Mouse (Mus musculus) midbrain, embryonic 13.5 days (tissue): ENCODE measurements around the gene Zbtb16. TPM values are rescaled to one million over a fixed set of nuclear protein-coding genes. Genes with fewer than 3 reads are reported as not detected.

ENCODE experiments used
- ATAC-seq: fragments of 200-750 bp; cut with Nextera tagmentation; 2 replicates; pipeline ENCODE4 v1.8.0; 2017; ENCODE audit warnings: mild to moderate bottlenecking, moderate TSS enrichment, moderate library complexity
- H3K27ac ChIP-seq: fragments of 300-500 bp; sonication (generic); 2 replicates; pipeline ENCODE4 v1.5.1; 2015; ENCODE audit warnings: inconsistent platforms, mild to moderate bottlenecking, moderate library complexity
- H3K27me3 ChIP-seq: fragments of 300-500 bp; sonication (generic); 2 replicates; pipeline ENCODE4 v1.6.1; 2015; ENCODE audit warnings: mild to moderate bottlenecking, inconsistent platforms
- H3K36me3 ChIP-seq: fragments of 300-500 bp; sonication (generic); 2 replicates; pipeline ENCODE4 v1.6.1; 2015; ENCODE audit warnings: mild to moderate bottlenecking, inconsistent platforms
- H3K4me1 ChIP-seq: fragments of 300-500 bp; sonication (generic); replicated peaks from 2 replicates; pipeline ENCODE4 v1.6.1; 2015; ENCODE audit warnings: inconsistent platforms
- H3K4me2 ChIP-seq: fragments of 300-500 bp; sonication (generic); replicated peaks from 2 replicates; pipeline ENCODE4 v1.6.1; 2015; ENCODE audit warnings: moderate library complexity, mild to moderate bottlenecking, inconsistent platforms
- H3K4me3 ChIP-seq: fragments of 300-500 bp; sonication (generic); replicated peaks from 2 replicates; pipeline ENCODE4 v1.5.1; 2015; ENCODE audit warnings: mild to moderate bottlenecking, inconsistent platforms
- H3K9ac ChIP-seq: fragments of 300-500 bp; sonication (generic); replicated peaks from 2 replicates; pipeline ENCODE4 v1.6.1; 2015; ENCODE audit warnings: mild to moderate bottlenecking, inconsistent platforms
- H3K9me3 ChIP-seq: fragments of 300-500 bp; sonication (generic); 2 replicates; pipeline ENCODE4 v1.6.1; 2016; ENCODE audit warnings: mild to moderate bottlenecking, inconsistent platforms
- WGBS: fragments of 180-500 bp; shearing (Covaris S2); methylation state at CpG from one replicate; pipeline ENCODE4 v1.1.7; 2015; 5-methylcytosine and 5-hydroxymethylcytosine counted together
- polyA plus RNA-seq: library from polyadenylated mRNA; unstranded; fragments of >200 nt; fragmentation: Nextera tagmentation; extraction: Ambion mirVana; gene quantifications from 2 replicates; pipeline ENCODE4 v1.2.1, GENCODE M21; 2015

Gene Zbtb16
- polyA plus RNA-seq: 6.8 and 7.2 TPM in 2 replicates

DNA sequence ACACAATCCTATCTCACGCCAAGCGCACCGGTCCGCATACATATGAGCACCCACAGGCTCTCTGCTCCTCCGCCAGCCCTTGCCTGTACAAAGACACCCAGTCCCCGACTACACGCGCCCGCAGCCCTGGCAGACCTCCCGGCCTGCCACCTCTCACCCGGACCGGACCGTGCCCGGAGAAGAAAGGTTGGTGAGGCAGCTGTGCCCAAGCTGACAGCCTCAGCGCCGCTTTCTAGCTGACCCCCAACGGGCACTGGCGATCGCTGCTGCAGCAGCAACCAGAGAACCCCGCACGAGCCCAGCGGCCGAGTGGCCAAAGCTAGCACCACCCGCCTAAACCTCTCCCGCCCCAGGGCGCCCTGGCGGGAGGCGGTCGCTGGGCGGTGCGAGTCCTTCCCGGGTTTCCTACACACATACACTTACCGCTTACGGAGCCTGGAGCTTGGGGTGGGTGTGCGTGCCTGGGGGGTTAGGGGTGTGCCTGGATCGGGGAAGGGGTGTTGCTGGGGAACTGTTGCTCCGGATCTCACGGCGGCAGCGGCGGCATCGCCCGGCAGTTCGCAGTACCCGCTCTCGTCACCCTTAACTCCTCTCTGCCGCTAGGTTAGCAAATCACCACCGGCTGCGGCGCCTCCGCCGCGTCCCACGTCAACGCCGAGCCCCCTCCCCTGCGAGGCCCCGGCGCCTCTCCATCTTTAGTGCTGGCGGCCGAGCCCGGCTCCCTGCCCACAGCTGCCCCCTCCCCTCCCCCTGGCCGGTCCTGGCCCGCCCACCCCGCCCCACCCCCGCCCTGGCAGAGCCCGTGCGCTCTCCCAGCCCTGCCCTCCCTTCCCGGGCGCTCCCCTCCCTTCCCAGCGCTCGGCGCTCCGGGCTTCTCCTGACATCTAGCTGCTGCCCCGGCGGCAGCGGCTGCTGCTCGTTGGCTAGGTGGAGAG, at the start of gene Zbtb16:
Gene Zbtb16 (minus strand): TSS at position 592 of the 935 bp plus-strand sequence.
- WGBS: under 1% methylated on average over 68 of the region's 78 CpGs

DNA sequence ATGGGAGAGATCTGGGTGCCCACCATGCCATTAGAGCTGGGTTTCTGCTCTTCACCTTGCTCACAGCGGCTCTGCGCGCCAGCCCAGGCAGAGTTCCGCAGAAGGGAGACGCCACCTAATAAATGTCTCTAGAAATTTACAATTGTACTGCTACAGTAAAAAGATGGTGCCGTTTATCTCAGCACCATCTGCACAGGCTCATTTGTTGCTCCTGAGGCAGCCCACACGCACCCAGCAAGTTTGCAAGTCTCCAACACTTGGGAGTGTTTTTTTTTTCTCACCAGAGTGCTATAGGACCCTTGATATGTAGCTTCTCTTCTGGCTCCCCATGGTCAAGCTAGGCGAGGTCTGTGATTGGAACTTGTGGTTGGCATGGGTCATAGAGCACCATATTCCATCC, 36.9 kb upstream of the Zbtb16 start:
- no peak for ATAC-seq
- H3K36me3 ChIP-seq: no peaks in the 10 kb centered on the region
- no peaks in the 10 kb centered on the region for H3K9me3 ChIP-seq
- no peak overlapping the region for H3K9ac ChIP-seq
- H3K4me3 ChIP-seq: no peak overlapping the region
- no peak overlapping the region for H3K27ac ChIP-seq
- 91% methylated on average over 8 of the region's 8 CpGs for WGBS
- H3K4me1 ChIP-seq: no peaks in the 10 kb centered on the region
- H3K4me2 ChIP-seq: no peak overlapping the region
- 0 out of 2 replicates have a peak, but pooled peaks cover 3% of the 10 kb centered on the region for H3K27me3 ChIP-seq

More for the DNA sequence above, at the start of gene Zbtb16:
- Histone ChIP-seq H3K4me2 (peak within 1 kb of the TSS; percentile 99), H3K27ac (peak within 1 kb of the TSS; percentile 72), H3K27me3 (peaks cover 41% of the 10 kb centered on the region), H3K36me3 (0 out of 2 replicates have a peak, but pooled peaks cover 7% of the 10 kb centered on the region), H3K9me3 (no peaks in the 10 kb centered on the region), H3K4me3 (peak within 1 kb of the TSS; percentile 77), H3K4me1 (peaks cover 42% of the 10 kb centered on the region), H3K9ac (peak within 1 kb of the TSS; percentile 83)
- peak; percentile 89 for ATAC-seq

DNA sequence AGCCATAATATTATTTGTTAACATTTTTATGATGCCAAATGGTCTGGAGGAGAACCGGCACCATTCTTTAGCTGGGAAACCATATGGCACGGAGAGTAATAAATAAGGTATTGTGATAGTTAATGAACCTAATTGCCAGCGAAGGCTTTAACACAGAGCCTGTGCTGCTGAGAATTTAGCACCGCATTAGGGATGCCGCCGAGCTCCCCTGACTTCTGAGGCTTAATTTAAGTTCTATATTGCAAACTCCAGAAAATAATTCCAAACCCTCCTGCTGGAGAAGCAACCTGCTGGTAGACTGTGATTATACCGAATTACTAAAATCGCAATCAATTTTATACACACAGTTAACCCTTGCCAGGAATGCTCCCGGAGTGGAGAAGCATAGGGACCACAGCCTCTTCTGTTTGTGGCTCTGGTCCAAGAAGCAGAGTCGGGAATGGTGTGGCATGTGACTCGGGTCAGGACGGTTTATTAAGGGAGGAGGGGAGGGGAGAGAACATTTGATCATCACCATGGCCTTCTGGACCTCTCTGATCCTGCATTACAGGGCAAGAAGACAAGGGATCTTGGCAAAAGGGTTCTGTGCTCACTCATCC, 30.6 kb upstream of the Zbtb16 start:
- 65% methylated on average over 12 of the region's 12 CpGs for WGBS

DNA sequence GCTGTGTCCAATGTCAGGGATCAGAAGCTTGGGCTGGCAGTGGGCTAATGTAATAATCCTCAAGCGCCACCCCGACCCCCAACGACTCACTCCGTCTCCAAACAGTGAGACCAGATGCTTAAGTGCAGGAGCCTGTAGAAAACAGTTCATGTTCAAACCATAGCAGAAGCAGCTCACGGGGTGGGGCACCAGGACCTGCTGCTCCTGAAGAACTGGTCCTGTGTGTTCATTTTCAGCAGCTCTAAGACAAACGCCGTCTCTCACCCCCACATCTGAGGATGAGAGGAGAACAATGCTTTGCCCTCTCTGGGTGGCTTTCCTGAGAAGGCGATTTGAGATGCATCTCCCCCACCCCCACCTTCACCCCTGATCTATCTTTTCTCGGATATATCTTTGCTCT, 29.2 kb upstream of the Zbtb16 start:
- WGBS: 39% methylated on average over 9 of the region's 9 CpGs
- no peak for ATAC-seq

More for the DNA sequence above, 30.6 kb upstream of the Zbtb16 start:
- no peak overlapping the region for H3K27ac ChIP-seq
- H3K9me3 ChIP-seq: no peaks in the 10 kb centered on the region
- H3K36me3 ChIP-seq: no peaks in the 10 kb centered on the region
- ATAC-seq: no peak
- H3K9ac ChIP-seq: no peak overlapping the region
- H3K27me3 ChIP-seq: 0 out of 2 replicates have a peak, but pooled peaks cover 5% of the 10 kb centered on the region
- H3K4me2 ChIP-seq: no peak overlapping the region
- peaks cover 7% of the 10 kb centered on the region; the same call in 1 of the 2 replicates for H3K4me1 ChIP-seq
- no peak overlapping the region for H3K4me3 ChIP-seq

GRCm38 (mm10) chr9:48861481-48861880, 25.5 kb upstream of the Zbtb16 start:
- Histone ChIP-seq H3K4me2 (no peak overlapping the region), H3K27me3 (no peaks in the 10 kb centered on the region), H3K9me3 (no peaks in the 10 kb centered on the region), H3K9ac (no peak overlapping the region), H3K4me3 (no peak overlapping the region), H3K27ac (no peak overlapping the region), H3K4me1 (peaks cover 10% of the 10 kb centered on the region), H3K36me3 (no peaks in the 10 kb centered on the region)
- ATAC-seq: no peak
- 90% methylated on average over 10 of the region's 10 CpGs for WGBS

More for the DNA sequence above, 29.2 kb upstream of the Zbtb16 start:
- Histone ChIP-seq H3K27ac (no peak overlapping the region), H3K9ac (no peak overlapping the region), H3K4me1 (peaks cover 12% of the 10 kb centered on the region), H3K36me3 (no peaks in the 10 kb centered on the region), H3K27me3 (0 out of 2 replicates have a peak, but pooled peaks cover 5% of the 10 kb centered on the region), H3K4me2 (no peak overlapping the region), H3K9me3 (no peaks in the 10 kb centered on the region), H3K4me3 (no peak overlapping the region)

DNA sequence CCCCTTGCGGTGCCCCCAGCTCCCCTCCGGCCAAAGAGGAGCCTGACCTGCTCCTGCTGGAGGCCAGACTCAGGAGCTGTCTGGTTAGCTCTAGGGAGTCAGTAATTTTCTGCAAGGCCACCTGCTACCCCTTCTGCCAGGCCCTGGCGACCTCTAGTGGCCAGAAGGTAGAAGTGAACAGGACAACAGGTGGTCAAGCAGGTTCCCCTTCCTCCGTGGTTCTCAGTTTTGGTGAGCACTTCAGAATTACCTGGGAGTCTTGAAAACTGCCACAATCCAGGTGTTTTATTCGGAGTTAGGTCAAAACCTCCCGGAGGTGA, 24.5 kb upstream of the Zbtb16 start:
- peak; percentile 73 for ATAC-seq
- Histone ChIP-seq H3K27me3 (no peaks in the 10 kb centered on the region), H3K4me3 (no peak overlapping the region), H3K4me1 (peaks cover 10% of the 10 kb centered on the region), H3K36me3 (no peaks in the 10 kb centered on the region), H3K4me2 (no peak overlapping the region), H3K27ac (no peak overlapping the region), H3K9ac (no peak overlapping the region), H3K9me3 (no peaks in the 10 kb centered on the region)
- WGBS: 2% methylated on average over 6 of the region's 6 CpGs

GRCm38 (mm10) chr9:48859828-48860525, 24.0 kb upstream of the Zbtb16 start:
- 19% methylated on average over 10 of the region's 10 CpGs for WGBS
- Histone ChIP-seq H3K4me2 (no peak overlapping the region), H3K9me3 (no peaks in the 10 kb centered on the region), H3K4me1 (peaks cover 10% of the 10 kb centered on the region), H3K27me3 (no peaks in the 10 kb centered on the region), H3K4me3 (no peak overlapping the region), H3K36me3 (no peaks in the 10 kb centered on the region), H3K27ac (no peak overlapping the region), H3K9ac (no peak overlapping the region)
- peak; percentile 58; the same call in 1 of the 2 replicates for ATAC-seq

GRCm38 (mm10) chr9:48857944-48858343, 21.9 kb upstream of the Zbtb16 start:
- 69% methylated on average over 7 of the region's 7 CpGs for WGBS

DNA sequence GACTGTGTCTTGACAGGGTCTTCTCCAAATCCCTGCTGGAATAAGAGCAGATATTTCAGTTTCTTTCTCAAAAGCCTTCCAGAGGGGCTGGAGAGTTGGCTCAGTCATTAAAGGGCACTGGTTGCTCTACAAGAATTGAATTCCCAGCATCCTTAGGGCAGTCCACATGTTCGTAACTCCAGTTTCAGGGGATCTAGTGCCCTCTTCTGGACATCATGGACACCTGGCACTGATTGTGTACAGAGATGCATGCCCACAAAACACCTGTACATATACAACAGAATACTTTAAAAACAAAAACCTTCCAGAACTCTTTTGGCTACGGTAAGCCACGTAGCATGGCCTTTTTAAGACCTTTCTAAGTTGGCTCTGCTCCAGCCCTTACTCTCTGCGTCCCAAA, 20.2 kb upstream of the Zbtb16 start:
- Histone ChIP-seq H3K9me3 (no peaks in the 10 kb centered on the region), H3K36me3 (no peaks in the 10 kb centered on the region), H3K27ac (no peak overlapping the region), H3K4me2 (no peak overlapping the region), H3K27me3 (no peaks in the 10 kb centered on the region), H3K4me1 (peaks cover 10% of the 10 kb centered on the region), H3K4me3 (no peak overlapping the region), H3K9ac (no peak overlapping the region)
- 86% methylated on average over 4 of the region's 4 CpGs for WGBS
- ATAC-seq: no peak

More at GRCm38 (mm10) chr9:48857944-48858343, 21.9 kb upstream of the Zbtb16 start:
- Histone ChIP-seq H3K9me3 (no peaks in the 10 kb centered on the region), H3K27me3 (no peaks in the 10 kb centered on the region), H3K9ac (no peak overlapping the region), H3K27ac (no peak overlapping the region), H3K4me1 (peaks cover 10% of the 10 kb centered on the region), H3K4me3 (no peak overlapping the region), H3K4me2 (no peak overlapping the region), H3K36me3 (no peaks in the 10 kb centered on the region)
- ATAC-seq: no peak

- no peak overlapping the region for H3K27ac ChIP-seq
- no peak overlapping the region for H3K4me3 ChIP-seq
- H3K36me3 ChIP-seq: no peaks in the 10 kb centered on the region
- H3K4me2 ChIP-seq: no peak overlapping the region
- no peak for ATAC-seq
- 92% methylated on average over 5 of the region's 5 CpGs for WGBS
- no peaks in the 10 kb centered on the region for H3K9me3 ChIP-seq
- no peak overlapping the region for H3K9ac ChIP-seq
- no peaks in the 10 kb centered on the region for H3K4me1 ChIP-seq
- no peaks in the 10 kb centered on the region for H3K27me3 ChIP-seq
Measured at GRCm38 (mm10) chr9:48849531-48849930, 13.5 kb upstream of the Zbtb16 start.

- 97% methylated on average over 3 of the region's 3 CpGs for WGBS
- H3K27me3 ChIP-seq: peaks cover 20% of the 10 kb centered on the region
- no peak overlapping the region for H3K4me3 ChIP-seq
- H3K9me3 ChIP-seq: no peaks in the 10 kb centered on the region
- H3K9ac ChIP-seq: no peak overlapping the region
- H3K27ac ChIP-seq: no peak overlapping the region
- no peak overlapping the region for H3K4me2 ChIP-seq
- H3K4me1 ChIP-seq: peaks cover 27% of the 10 kb centered on the region
- no peaks in the 10 kb centered on the region for H3K36me3 ChIP-seq
- ATAC-seq: no peak
Measured at GRCm38 (mm10) chr9:48839568-48839967, 3.5 kb upstream of the Zbtb16 start.

- 39% methylated on average over 4 of the region's 4 CpGs for WGBS
- H3K4me3 ChIP-seq: no peak overlapping the region
- H3K27ac ChIP-seq: no peak overlapping the region
- peaks cover 37% of the 10 kb centered on the region for H3K4me1 ChIP-seq
- no peak for ATAC-seq
- H3K36me3 ChIP-seq: no peaks in the 10 kb centered on the region
- no peaks in the 10 kb centered on the region for H3K9me3 ChIP-seq
- no peak overlapping the region for H3K4me2 ChIP-seq
- peaks cover 32% of the 10 kb centered on the region for H3K27me3 ChIP-seq
- H3K9ac ChIP-seq: no peak overlapping the region
Measured at GRCm38 (mm10) chr9:48838346-48838745, 2.3 kb upstream of the Zbtb16 start.
